Mouse (Mus musculus) MN1 (cell line): ENCODE data around the gene Kcnj9.

Experiments
- DNase-seq: peaks from one replicate; pipeline ENCODE4 v3.0.0-alpha.2; 2016; ENCODE audit warnings: low spot score

The Kcnj9 gene

GRCm38 (mm10) chr1:172311921-172312767, 17.0 kb downstream of the Kcnj9 start:
- peak; percentile 92 for DNase-seq

- DNase-seq: peak; percentile 88
Observed at GRCm38 (mm10) chr1:172311248-172311906, 17.7 kb downstream of the Kcnj9 start.

DNA sequence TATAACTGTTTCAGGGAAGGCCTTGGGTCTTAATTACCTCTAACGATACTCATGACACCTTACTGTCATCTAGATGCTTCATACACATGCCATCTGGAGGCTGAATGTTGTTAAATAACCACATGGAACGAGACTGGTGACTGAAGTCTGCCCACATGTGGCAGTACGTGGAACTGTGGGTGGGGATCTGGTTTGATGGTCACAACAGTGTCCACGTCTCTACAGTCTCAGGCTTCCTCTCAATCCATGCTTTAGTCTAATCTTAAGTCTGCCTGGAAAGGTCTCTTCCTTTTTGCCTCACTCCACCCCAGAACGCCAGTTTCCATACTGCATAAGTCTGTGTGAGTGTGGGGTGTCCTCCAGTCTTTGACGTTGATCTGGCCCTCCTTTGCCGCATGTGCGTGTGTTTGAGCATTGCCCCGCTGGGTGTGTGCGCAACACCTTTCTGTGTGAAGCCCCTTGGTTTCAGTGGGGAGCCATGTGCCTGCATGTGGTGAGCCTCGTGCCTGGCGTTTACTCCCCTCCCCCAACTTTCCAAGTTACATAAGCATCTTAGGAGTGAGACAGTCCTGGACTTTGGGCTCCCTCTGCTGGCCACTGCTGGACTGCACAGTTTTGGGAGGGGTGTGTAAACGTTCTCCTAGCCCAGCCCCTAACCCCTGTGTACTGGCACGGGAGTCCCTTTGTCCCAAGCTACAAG, 19.3 kb downstream of the Kcnj9 start:
- peak; percentile 98 for DNase-seq

DNA sequence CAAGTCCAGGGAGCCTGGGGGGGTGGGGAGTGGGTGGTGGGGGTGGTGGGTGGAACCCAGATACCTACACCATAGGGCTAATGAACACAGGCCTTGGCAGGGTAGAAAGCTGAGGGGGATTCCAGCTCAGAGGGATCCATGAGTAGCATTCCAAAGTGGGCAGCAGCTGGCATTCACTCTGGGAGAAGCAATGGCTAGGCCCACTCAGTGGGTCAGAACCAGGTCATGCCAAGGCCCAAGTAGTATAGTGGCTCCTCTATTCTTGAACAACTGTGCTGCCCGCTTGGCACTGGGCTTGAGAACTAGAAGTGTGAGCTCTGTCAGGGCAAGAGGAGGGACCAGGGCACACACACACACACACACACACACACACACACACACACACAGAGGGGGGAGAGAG, 20.7 kb downstream of the Kcnj9 start:
- DNase-seq: no peak

DNA sequence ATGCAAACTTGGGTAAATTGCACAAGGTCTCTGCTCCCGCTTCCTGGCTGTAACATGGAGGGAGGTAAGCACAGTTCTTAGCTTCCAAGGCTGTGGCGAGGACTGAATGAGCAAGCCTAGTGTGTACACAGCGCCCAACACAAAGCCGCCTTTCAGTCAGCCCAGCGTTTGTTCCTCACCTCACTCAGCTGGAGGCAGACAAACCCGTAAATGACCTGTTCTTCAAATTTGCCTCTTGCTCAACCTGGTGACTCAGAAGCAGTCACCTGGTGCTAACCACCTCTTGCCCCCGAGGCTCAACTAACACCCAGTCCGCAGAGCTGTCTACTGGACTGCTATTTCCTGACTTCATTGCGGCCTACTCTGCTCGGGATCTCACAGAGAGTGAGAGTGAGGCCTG, 21.2 kb downstream of the Kcnj9 start:
- DNase-seq: no peak

- DNase-seq: no peak
Observed at GRCm38 (mm10) chr1:172306885-172307284, 22.2 kb downstream of the Kcnj9 start.

GRCm38 (mm10) chr1:172306196-172306595, 22.9 kb downstream of the Kcnj9 start:
- DNase-seq: no peak

DNA sequence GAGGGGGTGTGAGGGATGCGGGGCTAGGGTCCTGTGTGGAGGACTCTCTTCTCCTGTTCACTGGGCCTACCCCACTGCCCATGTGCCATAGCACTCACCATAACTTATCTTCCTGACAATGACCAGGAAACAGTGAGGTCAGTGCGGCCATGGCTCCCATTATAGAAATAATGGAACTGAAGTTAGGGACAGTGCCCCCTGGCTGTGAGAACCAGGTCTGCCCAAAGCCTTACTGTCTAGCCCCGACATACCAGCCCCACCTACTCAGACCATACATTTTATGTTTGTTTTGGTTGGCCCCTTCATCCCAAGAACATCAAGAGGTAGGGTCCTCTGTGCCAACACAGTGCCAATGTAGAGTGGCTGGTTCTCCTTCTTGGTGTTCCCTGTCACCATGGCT, 23.5 kb downstream of the Kcnj9 start:
- DNase-seq: no peak

- DNase-seq: no peak
Observed at GRCm38 (mm10) chr1:172305153-172305552, 24.0 kb downstream of the Kcnj9 start.

DNA sequence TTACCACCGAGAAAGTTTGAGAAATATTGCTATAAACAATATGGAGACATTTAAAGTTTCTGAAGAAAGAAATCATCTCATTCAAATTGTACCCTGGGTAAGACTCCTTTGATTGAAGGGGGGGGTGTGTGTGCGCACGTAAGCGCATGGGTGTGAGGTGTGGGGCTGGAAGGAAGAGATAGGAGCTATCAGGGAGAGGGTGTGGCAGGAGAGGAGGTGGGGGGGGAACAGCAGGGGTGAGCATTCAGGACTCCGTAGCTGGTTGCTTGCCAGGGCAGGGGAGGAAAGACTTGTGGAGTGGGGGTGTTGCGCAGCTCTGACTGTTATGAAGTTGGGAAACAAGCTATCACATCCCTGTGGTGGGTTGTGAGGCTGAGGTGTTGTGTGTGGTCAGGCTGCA, 24.7 kb downstream of the Kcnj9 start:
- DNase-seq: no peak

DNA sequence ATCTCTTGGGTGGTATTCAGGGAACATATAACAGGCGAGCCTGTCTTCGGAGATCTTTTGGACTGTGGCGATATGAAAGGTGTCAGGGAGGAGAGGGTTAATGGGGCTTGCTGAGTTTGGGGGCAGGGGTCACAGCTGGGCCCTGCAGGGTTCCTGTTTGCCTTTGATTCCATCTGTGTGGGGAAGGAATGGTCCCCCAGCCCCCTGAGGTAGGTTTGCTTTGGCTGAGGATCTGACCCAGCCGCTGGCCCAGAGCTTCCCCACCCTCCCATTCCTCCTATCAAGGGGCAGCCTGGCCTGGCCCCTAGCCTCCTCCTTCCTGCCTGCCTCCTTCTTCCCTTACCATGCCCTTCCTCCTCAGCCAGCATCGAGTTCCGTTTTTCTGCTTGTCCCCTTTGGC, 26.3 kb downstream of the Kcnj9 start:
- no peak for DNase-seq

- no peak for DNase-seq
Observed at GRCm38 (mm10) chr1:172302311-172302710, 26.8 kb downstream of the Kcnj9 start.

GRCm38 (mm10) chr1:172301180-172301579, 27.9 kb downstream of the Kcnj9 start:
- no peak for DNase-seq

DNA sequence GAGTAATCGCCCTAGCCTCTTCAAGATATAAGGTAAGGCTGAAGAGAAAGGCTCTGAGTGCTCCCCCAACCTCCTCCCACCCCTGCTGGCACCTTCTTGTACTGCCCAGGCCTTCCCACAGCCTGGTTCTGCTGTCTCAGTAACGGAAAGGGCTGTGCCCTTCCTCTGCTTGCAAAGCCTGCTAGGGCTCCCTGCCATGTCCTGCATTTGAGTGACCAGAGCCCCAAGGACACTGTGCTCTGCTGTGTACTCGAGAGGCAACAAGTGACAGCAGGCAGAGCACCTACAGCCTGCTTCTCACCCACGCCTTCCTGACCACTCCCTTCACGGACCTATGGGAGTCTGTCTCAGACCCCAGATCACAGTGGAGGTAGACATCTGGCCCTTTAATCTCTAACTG, 28.9 kb downstream of the Kcnj9 start:
- no peak for DNase-seq

DNA sequence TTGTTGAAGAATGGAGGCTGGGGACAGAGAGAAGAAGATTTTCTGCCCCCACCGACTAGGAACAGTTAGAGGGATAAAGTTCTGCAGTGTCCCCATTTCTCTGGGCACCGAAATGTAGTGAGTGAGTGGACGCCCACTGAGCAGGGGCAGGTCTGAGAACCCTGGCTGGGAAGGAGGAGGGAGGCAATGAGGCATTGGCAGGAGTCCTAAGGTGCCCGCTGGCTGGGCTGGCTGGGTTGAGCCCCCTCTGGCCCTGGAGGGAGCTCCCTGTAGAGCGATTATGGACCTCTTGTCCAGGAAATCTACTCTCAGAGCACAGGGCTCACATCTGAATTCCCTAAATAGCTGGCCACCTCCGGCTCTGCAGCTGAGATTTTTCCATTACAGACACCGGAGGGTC, 29.6 kb downstream of the Kcnj9 start:
- DNase-seq: no peak

- DNase-seq: no peak
Observed at GRCm38 (mm10) chr1:172297611-172298537, 31.2 kb downstream of the Kcnj9 start, which contains the start of gene Atp1a2. TSS of gene Atp1a2 (minus strand) at chr1:172298064.

DNA sequence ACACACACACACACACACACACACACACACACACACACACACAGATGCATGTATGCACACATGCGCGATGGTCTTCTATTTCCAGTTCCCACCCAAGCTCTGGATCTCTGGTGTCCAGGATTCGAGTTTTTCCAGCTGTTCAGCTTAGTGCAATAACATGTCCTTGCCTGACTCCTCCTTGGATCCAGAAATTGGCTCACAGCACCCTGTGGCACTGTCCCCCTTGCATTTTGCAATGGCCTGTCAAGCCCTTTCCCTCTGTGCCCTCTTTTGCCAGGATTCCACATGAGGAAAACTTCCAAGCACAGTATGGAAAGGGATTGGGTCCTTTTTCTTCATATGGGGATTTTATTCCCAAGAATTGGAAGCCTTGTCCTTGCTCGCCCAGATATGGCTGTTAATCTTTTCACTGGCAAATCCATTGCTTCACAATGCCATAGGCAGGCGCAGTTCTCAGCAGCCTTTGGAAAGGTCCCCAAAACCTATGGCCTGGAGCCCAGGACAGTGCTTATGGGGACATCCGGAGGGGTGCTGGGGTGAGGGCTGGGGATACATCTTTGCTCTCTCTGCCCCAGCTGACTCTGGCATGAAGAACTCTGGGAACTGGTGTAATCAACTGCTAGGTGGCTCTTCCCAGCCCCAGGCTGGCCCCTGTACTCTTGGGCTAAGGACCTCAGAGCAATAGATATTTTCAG, 32.2 kb downstream of the Kcnj9 start:
- DNase-seq: no peak

DNA sequence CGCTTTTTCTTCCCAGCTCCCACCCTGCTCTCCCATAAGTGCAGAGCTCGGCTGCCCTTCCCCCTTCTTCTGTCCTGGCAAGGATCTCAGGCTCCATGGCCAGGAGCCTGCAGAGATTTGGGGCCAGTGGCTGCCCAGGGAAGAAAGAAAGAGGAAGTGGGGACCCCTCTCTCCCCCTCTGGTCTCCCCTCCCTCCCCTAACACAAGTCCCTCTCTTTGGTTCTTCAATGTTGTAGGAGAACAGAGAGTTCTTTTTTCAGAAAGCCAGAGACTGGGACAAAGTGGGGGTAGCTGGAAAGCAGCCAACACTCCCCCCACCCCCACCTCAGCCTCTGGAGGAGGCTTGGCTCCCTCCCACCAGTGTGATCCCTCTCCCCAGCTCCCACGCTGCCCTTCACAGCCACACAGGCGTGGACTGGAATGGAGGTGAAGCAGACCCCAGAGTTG, 33.3 kb downstream of the Kcnj9 start:
- DNase-seq: no peak

- no peak for DNase-seq
Observed at GRCm38 (mm10) chr1:172293449-172293848, 35.7 kb downstream of the Kcnj9 start.

DNA sequence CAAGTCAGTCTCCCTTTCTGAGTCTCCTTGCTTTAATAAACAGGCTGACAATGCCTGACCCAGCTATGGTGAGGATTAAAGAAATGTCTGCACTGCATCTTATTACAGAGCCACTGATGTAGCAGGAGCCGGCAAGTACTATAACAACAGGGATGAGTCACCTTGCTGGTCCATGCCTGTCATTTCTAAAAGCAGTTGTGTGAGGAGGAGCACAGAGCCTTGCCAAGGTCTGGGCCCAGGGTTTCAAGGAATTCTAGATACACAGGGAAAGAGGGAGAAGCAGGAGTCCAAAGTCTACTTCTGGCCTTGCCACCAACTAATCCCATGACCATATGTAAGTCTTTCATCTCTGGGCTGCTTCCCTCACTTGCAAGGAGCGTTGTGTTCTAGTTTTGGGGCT, 36.2 kb downstream of the Kcnj9 start:
- DNase-seq: no peak

GRCm38 (mm10) chr1:172289617-172289946, 39.5 kb downstream of the Kcnj9 start:
- no peak for DNase-seq
